Mouse (Mus musculus): ENCODE results near the gene Rps6kb1. TPM values are rescaled to one million over a fixed set of nuclear protein-coding genes. Genes with fewer than 3 reads are reported as not detected.
A peak's percentile ranks its signal among the peaks of the same experiment; 100 is the strongest.

Rps6kb1 gene
- polyA plus RNA-seq, 1 experiment from 2014 or later = 58.8 TPM

- TF ChIP-seq CTCF (IDR thresholded peaks at IDR 0.05; ENCODE audit: low read depth) = no peak
- no peaks in the 10 kb centered on the region for H3K36me3 ChIP-seq (ENCODE audit: insufficient read depth)
- H3K4me2 ChIP-seq = no peak overlapping the region
- no peak for ATAC-seq (ENCODE audit: insufficient read depth)
- H3K4me1 ChIP-seq (ENCODE audit: insufficient read depth) = peaks cover 13% of the 10 kb centered on the region
- no peaks in the 10 kb centered on the region for H3K27me3 ChIP-seq (ENCODE audit: insufficient read depth, low read length)
- no peak overlapping the region for H3K4me3 ChIP-seq (ENCODE audit: low read depth, low read length)
- WGBS = 89% methylated on average over 4 of the region's 4 CpGs
- no peak overlapping the region for H3K9ac ChIP-seq
- no peak overlapping the region for H3K27ac ChIP-seq (ENCODE audit: low read depth)
- no peaks in the 10 kb centered on the region for H3K9me3 ChIP-seq (ENCODE audit: low read depth, low read length)
- no peak for DNase-seq
Observed at GRCm38 (mm10) chr11:86588583-86589298, 44.1 kb upstream of the Rps6kb1 start.

DNA sequence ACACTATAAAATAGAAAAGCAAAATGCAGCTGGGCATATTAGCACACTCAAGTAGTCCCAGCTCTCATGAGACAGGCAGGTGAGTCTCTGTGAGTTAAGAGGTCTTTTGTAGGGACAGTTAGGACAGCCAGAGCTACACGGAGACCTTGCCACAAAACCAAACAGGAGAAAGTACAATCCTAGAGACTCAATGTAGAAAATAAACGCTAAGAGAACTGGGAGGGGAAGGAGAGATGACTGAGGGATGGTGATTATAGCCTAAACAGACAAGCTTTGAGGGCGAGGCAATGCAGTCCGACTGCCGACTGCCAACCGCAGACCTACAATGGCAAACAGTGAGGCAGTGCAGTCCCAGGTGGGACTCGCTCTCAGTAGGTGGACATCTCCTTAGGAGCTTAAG, 43.2 kb upstream of the Rps6kb1 start:
- H3K4me3 ChIP-seq (ENCODE audit: low read depth, low read length) = peak overlapping the region; percentile 37; the same call in 1 of the 2 replicates
- H3K36me3 ChIP-seq (ENCODE audit: insufficient read depth) = no peaks in the 10 kb centered on the region
- peaks cover 5% of the 10 kb centered on the region; the same call in 1 of the 2 replicates for H3K4me1 ChIP-seq (ENCODE audit: insufficient read depth)
- H3K27me3 ChIP-seq (ENCODE audit: insufficient read depth, low read length) = no peaks in the 10 kb centered on the region
- no peak for ATAC-seq (ENCODE audit: insufficient read depth)
- TF ChIP-seq CTCF (IDR thresholded peaks at IDR 0.05; ENCODE audit: low read depth) = no peak
- peak overlapping the region; percentile 78 for H3K27ac ChIP-seq (ENCODE audit: low read depth)
- H3K4me2 ChIP-seq = peak overlapping the region; percentile 63
- WGBS = 31% methylated on average over 7 of the region's 7 CpGs
- no peaks in the 10 kb centered on the region for H3K9me3 ChIP-seq (ENCODE audit: low read depth, low read length)
- DNase-seq = peak; percentile 11
- H3K9ac ChIP-seq = no peak overlapping the region; the same call in 1 of the 2 replicates

GRCm38 (mm10) chr11:86586868-86587792, 42.5 kb upstream of the Rps6kb1 start:
- Histone ChIP-seq H3K9me3 (ENCODE audit: low read depth, low read length) (no peaks in the 10 kb centered on the region), H3K36me3 (ENCODE audit: insufficient read depth) (no peaks in the 10 kb centered on the region), H3K27ac (ENCODE audit: low read depth) (peak overlapping the region; percentile 78), H3K4me3 (ENCODE audit: low read depth, low read length) (peak overlapping the region; percentile 37), H3K4me1 (ENCODE audit: insufficient read depth) (peaks cover 5% of the 10 kb centered on the region; the same call in 1 of the 2 replicates), H3K27me3 (ENCODE audit: insufficient read depth, low read length) (no peaks in the 10 kb centered on the region), H3K4me2 (peak overlapping the region; percentile 63), H3K9ac (peak overlapping the region; percentile 67)
- TF ChIP-seq CTCF (IDR thresholded peaks at IDR 0.05; ENCODE audit: low read depth) = no peak
- ATAC-seq (ENCODE audit: insufficient read depth) (peak; percentile 92), DNase-seq (peak; percentile 87)
- WGBS = 3% methylated on average over 15 of the region's 15 CpGs

GRCm38 (mm10) chr11:86586177-86586867, 41.7 kb upstream of the Rps6kb1 start:
- peak overlapping the region; percentile 37 for H3K4me3 ChIP-seq (ENCODE audit: low read depth, low read length)

DNA sequence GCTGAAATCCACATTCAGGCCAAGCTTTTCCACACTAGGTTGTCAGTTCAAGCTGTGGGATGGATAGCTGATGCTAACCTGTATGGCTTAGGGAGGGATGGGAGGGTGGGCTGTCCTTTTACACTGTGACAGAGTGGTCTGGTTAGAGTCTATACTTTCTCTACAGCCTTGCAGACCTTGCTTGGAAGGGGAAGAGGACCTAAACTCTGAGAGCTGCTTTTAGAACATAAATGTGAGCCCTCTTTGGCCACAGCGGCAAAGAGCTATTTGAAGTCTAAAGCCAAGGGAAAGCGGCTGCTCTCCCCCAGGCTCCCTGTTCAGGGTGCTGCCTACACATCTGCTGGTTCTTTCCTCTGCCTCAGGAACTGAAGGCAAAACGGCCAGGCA, 41.0 kb upstream of the Rps6kb1 start:
- ATAC-seq (ENCODE audit: insufficient read depth) = no peak
- Histone ChIP-seq H3K36me3 (ENCODE audit: insufficient read depth) (no peaks in the 10 kb centered on the region), H3K27ac (ENCODE audit: low read depth) (peak overlapping the region; percentile 78), H3K4me2 (peak overlapping the region; percentile 63), H3K9ac (peak overlapping the region; percentile 67), H3K4me1 (ENCODE audit: insufficient read depth) (peaks cover 5% of the 10 kb centered on the region; the same call in 1 of the 2 replicates), H3K9me3 (ENCODE audit: low read depth, low read length) (no peaks in the 10 kb centered on the region), H3K27me3 (ENCODE audit: insufficient read depth, low read length) (no peaks in the 10 kb centered on the region), H3K4me3 (ENCODE audit: low read depth, low read length) (peak overlapping the region; percentile 37)
- TF ChIP-seq CTCF (IDR thresholded peaks at IDR 0.05; ENCODE audit: low read depth) = no peak
- WGBS = 23% methylated on average over 3 of the region's 3 CpGs
- peak; percentile 48 for DNase-seq

More at GRCm38 (mm10) chr11:86586177-86586867, 41.7 kb upstream of the Rps6kb1 start:
- H3K36me3 ChIP-seq (ENCODE audit: insufficient read depth) = no peaks in the 10 kb centered on the region
- peak overlapping the region; percentile 63 for H3K4me2 ChIP-seq
- peaks cover 5% of the 10 kb centered on the region; the same call in 1 of the 2 replicates for H3K4me1 ChIP-seq (ENCODE audit: insufficient read depth)
- 13% methylated on average over 12 of the region's 12 CpGs for WGBS
- peak; percentile 47 for DNase-seq
- H3K9me3 ChIP-seq (ENCODE audit: low read depth, low read length) = no peaks in the 10 kb centered on the region
- ATAC-seq (ENCODE audit: insufficient read depth) = no peak
- H3K27ac ChIP-seq (ENCODE audit: low read depth) = peak overlapping the region; percentile 78
- TF ChIP-seq CTCF (IDR thresholded peaks at IDR 0.05; ENCODE audit: low read depth) = no peak
- H3K9ac ChIP-seq = peak overlapping the region; percentile 67
- no peaks in the 10 kb centered on the region for H3K27me3 ChIP-seq (ENCODE audit: insufficient read depth, low read length)

GRCm38 (mm10) chr11:86584898-86585597, 40.4 kb upstream of the Rps6kb1 start:
- ATAC-seq (ENCODE audit: insufficient read depth) = no peak
- peak overlapping the region; percentile 37 for H3K4me3 ChIP-seq (ENCODE audit: low read depth, low read length)

More at GRCm38 (mm10) chr11:86584898-86585597, 40.4 kb upstream of the Rps6kb1 start:
- H3K27me3 ChIP-seq (ENCODE audit: insufficient read depth, low read length) = no peaks in the 10 kb centered on the region
- no peaks in the 10 kb centered on the region for H3K9me3 ChIP-seq (ENCODE audit: low read depth, low read length)
- H3K27ac ChIP-seq (ENCODE audit: low read depth) = peak overlapping the region; percentile 78
- no peak for TF ChIP-seq CTCF (IDR thresholded peaks at IDR 0.05; ENCODE audit: low read depth)
- 51% methylated on average over 7 of the region's 7 CpGs for WGBS
- DNase-seq = no peak
- peaks cover 5% of the 10 kb centered on the region; the same call in 1 of the 2 replicates for H3K4me1 ChIP-seq (ENCODE audit: insufficient read depth)
- peak overlapping the region; percentile 67 for H3K9ac ChIP-seq
- peak overlapping the region; percentile 63 for H3K4me2 ChIP-seq
- no peaks in the 10 kb centered on the region for H3K36me3 ChIP-seq (ENCODE audit: insufficient read depth)
